Mouse (Mus musculus): Measurements from ENCODE around the gene Rxfp4. TPM values are rescaled to one million over a fixed set of nuclear protein-coding genes. Genes with fewer than 3 reads are reported as not detected.

Gene Rxfp4
- polyA plus RNA-seq, 1 experiment from 2014 or later: not detected

GRCm38 (mm10) chr3:88649186-88649585, 3.8 kb downstream of the Rxfp4 start:
- ATAC-seq (ENCODE audit: low FRiP score): no peak
- no peak overlapping the region for H3K27ac ChIP-seq
- H3K4me3 ChIP-seq: no peak overlapping the region
- no peak overlapping the region for H3K9ac ChIP-seq
- H3K27me3 ChIP-seq: no peaks in the 10 kb centered on the region
- H3K9me3 ChIP-seq (replicated peaks): no peaks in the 10 kb centered on the region
- peaks cover 55% of the 10 kb centered on the region for H3K36me3 ChIP-seq
- 0 out of 2 replicates have a peak, but pooled peaks cover 3% of the 10 kb centered on the region for H3K4me1 ChIP-seq
- H3K4me2 ChIP-seq (replicated peaks): no peak overlapping the region
- 83% methylated on average over 10 of the region's 10 CpGs for WGBS

- Histone ChIP-seq H3K36me3 (peaks cover 61% of the 10 kb centered on the region), H3K4me2 (replicated peaks) (no peak overlapping the region), H3K27ac (no peak overlapping the region), H3K9me3 (replicated peaks) (no peaks in the 10 kb centered on the region), H3K4me3 (no peak overlapping the region), H3K27me3 (no peaks in the 10 kb centered on the region), H3K9ac (no peak overlapping the region), H3K4me1 (0 out of 2 replicates have a peak, but pooled peaks cover 3% of the 10 kb centered on the region)
- ATAC-seq (ENCODE audit: low FRiP score): no peak
- WGBS: 91% methylated on average over 12 of the region's 12 CpGs
Measured at GRCm38 (mm10) chr3:88648452-88649168, 4.3 kb downstream of the Rxfp4 start.

GRCm38 (mm10) chr3:88647779-88648413, 5.0 kb downstream of the Rxfp4 start:
- Histone ChIP-seq H3K4me3 (no peak overlapping the region), H3K4me2 (replicated peaks) (no peak overlapping the region), H3K27ac (no peak overlapping the region), H3K9me3 (replicated peaks) (no peaks in the 10 kb centered on the region), H3K4me1 (0 out of 2 replicates have a peak, but pooled peaks cover under 1% of the 10 kb centered on the region), H3K36me3 (peaks cover 68% of the 10 kb centered on the region), H3K27me3 (no peaks in the 10 kb centered on the region), H3K9ac (no peak overlapping the region)
- WGBS: 87% methylated on average over 14 of the region's 14 CpGs
- ATAC-seq (ENCODE audit: low FRiP score): no peak

GRCm38 (mm10) chr3:88647076-88647475, 5.9 kb downstream of the Rxfp4 start:
- no peak overlapping the region for H3K9ac ChIP-seq
- no peak overlapping the region for H3K4me3 ChIP-seq
- no peaks in the 10 kb centered on the region for H3K27me3 ChIP-seq
- WGBS: 88% methylated on average over 3 of the region's 3 CpGs
- H3K27ac ChIP-seq: no peak overlapping the region
- no peak for ATAC-seq (ENCODE audit: low FRiP score)
- peaks cover 76% of the 10 kb centered on the region for H3K36me3 ChIP-seq
- H3K4me1 ChIP-seq: no peaks in the 10 kb centered on the region
- no peaks in the 10 kb centered on the region for H3K9me3 ChIP-seq (replicated peaks)
- H3K4me2 ChIP-seq (replicated peaks): no peak overlapping the region

- WGBS: 85% methylated on average over 6 of the region's 6 CpGs
- ATAC-seq (ENCODE audit: low FRiP score): no peak
- no peak overlapping the region for H3K4me2 ChIP-seq (replicated peaks)
- no peaks in the 10 kb centered on the region for H3K4me1 ChIP-seq
- no peak overlapping the region for H3K9ac ChIP-seq
- H3K4me3 ChIP-seq: no peak overlapping the region
- no peaks in the 10 kb centered on the region for H3K27me3 ChIP-seq
- peaks cover 82% of the 10 kb centered on the region for H3K36me3 ChIP-seq
- no peak overlapping the region for H3K27ac ChIP-seq
- no peaks in the 10 kb centered on the region for H3K9me3 ChIP-seq (replicated peaks)
Measured at GRCm38 (mm10) chr3:88646426-88646995, 6.4 kb downstream of the Rxfp4 start.

GRCm38 (mm10) chr3:88645937-88646336, 7.0 kb downstream of the Rxfp4 start:
- no peaks in the 10 kb centered on the region for H3K27me3 ChIP-seq
- no peak overlapping the region for H3K27ac ChIP-seq
- no peak overlapping the region for H3K9ac ChIP-seq
- peaks cover 88% of the 10 kb centered on the region for H3K36me3 ChIP-seq
- no peaks in the 10 kb centered on the region for H3K9me3 ChIP-seq (replicated peaks)
- H3K4me1 ChIP-seq: no peaks in the 10 kb centered on the region
- H3K4me3 ChIP-seq: no peak overlapping the region
- no peak overlapping the region for H3K4me2 ChIP-seq (replicated peaks)
- 94% methylated on average over 12 of the region's 12 CpGs for WGBS
- no peak for ATAC-seq (ENCODE audit: low FRiP score)

GRCm38 (mm10) chr3:88643078-88643477, 9.9 kb downstream of the Rxfp4 start:
- no peak overlapping the region for H3K4me2 ChIP-seq (replicated peaks)
- ATAC-seq (ENCODE audit: low FRiP score): no peak
- H3K9ac ChIP-seq: no peak overlapping the region
- no peaks in the 10 kb centered on the region for H3K4me1 ChIP-seq
- no peak overlapping the region for H3K4me3 ChIP-seq
- 82% methylated on average over 5 of the region's 5 CpGs for WGBS
- H3K9me3 ChIP-seq (replicated peaks): no peaks in the 10 kb centered on the region
- no peak overlapping the region for H3K27ac ChIP-seq
- peaks cover 99% of the 10 kb centered on the region for H3K36me3 ChIP-seq
- H3K27me3 ChIP-seq: no peaks in the 10 kb centered on the region

GRCm38 (mm10) chr3:88640676-88641075, 12.3 kb downstream of the Rxfp4 start:
- Histone ChIP-seq H3K4me2 (replicated peaks) (no peak overlapping the region), H3K27ac (no peak overlapping the region), H3K9me3 (replicated peaks) (no peaks in the 10 kb centered on the region), H3K4me3 (no peak overlapping the region), H3K36me3 (peaks cover 96% of the 10 kb centered on the region), H3K9ac (no peak overlapping the region), H3K4me1 (no peaks in the 10 kb centered on the region), H3K27me3 (no peaks in the 10 kb centered on the region)
- WGBS: 82% methylated on average over 1 of the region's 1 CpGs
- no peak for ATAC-seq (ENCODE audit: low FRiP score)

GRCm38 (mm10) chr3:88639239-88639638, 13.7 kb downstream of the Rxfp4 start:
- WGBS: 94% methylated on average over 12 of the region's 12 CpGs
- Histone ChIP-seq H3K4me2 (replicated peaks) (no peak overlapping the region), H3K9ac (no peak overlapping the region), H3K4me3 (no peak overlapping the region), H3K27me3 (no peaks in the 10 kb centered on the region), H3K4me1 (no peaks in the 10 kb centered on the region), H3K27ac (no peak overlapping the region), H3K9me3 (replicated peaks) (no peaks in the 10 kb centered on the region), H3K36me3 (peaks cover 97% of the 10 kb centered on the region)
- ATAC-seq (ENCODE audit: low FRiP score): no peak

GRCm38 (mm10) chr3:88637134-88637533, 15.8 kb downstream of the Rxfp4 start:
- Histone ChIP-seq H3K4me2 (replicated peaks) (no peak overlapping the region), H3K27ac (no peak overlapping the region), H3K36me3 (peaks cover 97% of the 10 kb centered on the region), H3K9ac (no peak overlapping the region), H3K4me3 (no peak overlapping the region), H3K9me3 (replicated peaks) (no peaks in the 10 kb centered on the region), H3K27me3 (no peaks in the 10 kb centered on the region), H3K4me1 (no peaks in the 10 kb centered on the region)
- no peak for ATAC-seq (ENCODE audit: low FRiP score)
- WGBS: 98% methylated on average over 5 of the region's 5 CpGs

GRCm38 (mm10) chr3:88636555-88636986, 16.4 kb downstream of the Rxfp4 start:
- no peaks in the 10 kb centered on the region for H3K9me3 ChIP-seq (replicated peaks)
- no peaks in the 10 kb centered on the region for H3K4me1 ChIP-seq
- no peaks in the 10 kb centered on the region for H3K27me3 ChIP-seq
- no peak overlapping the region for H3K4me2 ChIP-seq (replicated peaks)
- no peak overlapping the region for H3K9ac ChIP-seq
- H3K27ac ChIP-seq: no peak overlapping the region
- no peak for ATAC-seq (ENCODE audit: low FRiP score)
- H3K4me3 ChIP-seq: no peak overlapping the region
- WGBS: 89% methylated on average over 8 of the region's 8 CpGs
- H3K36me3 ChIP-seq: peaks cover 97% of the 10 kb centered on the region

- H3K36me3 ChIP-seq: peaks cover 97% of the 10 kb centered on the region
- H3K9ac ChIP-seq: no peak overlapping the region
- H3K4me3 ChIP-seq: no peak overlapping the region
- H3K4me1 ChIP-seq: 0 out of 2 replicates have a peak, but pooled peaks cover 3% of the 10 kb centered on the region
- no peak overlapping the region for H3K27ac ChIP-seq
- no peaks in the 10 kb centered on the region for H3K27me3 ChIP-seq
- ATAC-seq (ENCODE audit: low FRiP score): no peak
- H3K4me2 ChIP-seq (replicated peaks): no peak overlapping the region
- H3K9me3 ChIP-seq (replicated peaks): no peaks in the 10 kb centered on the region
- 93% methylated on average over 19 of the region's 19 CpGs for WGBS
Measured at GRCm38 (mm10) chr3:88635506-88636275, 17.3 kb downstream of the Rxfp4 start.
